Mouse (Mus musculus) heart, embryonic 13.5 days (tissue): Measurements from ENCODE around the gene Zfp773. TPM values are rescaled to one million over a fixed set of nuclear protein-coding genes. Genes with fewer than 3 reads are reported as not detected.
"Not testable (repeated sequence)": the region's sequence is repeated elsewhere in the genome, so short reads cannot be mapped to it uniquely, and the experiment has no call there.

ENCODE experiments used
- ATAC-seq: fragments of 200-750 bp; cut with Nextera tagmentation; 2 replicates; pipeline ENCODE4 v1.8.0; 2017; ENCODE audit warnings: moderate TSS enrichment; ENCODE audit not compliant: insufficient number of reproducible peaks, low FRiP score, low TSS enrichment; ENCODE audit errors: extremely low read depth
- H3K27ac ChIP-seq: fragments of 300-500 bp; sonication (generic); replicated peaks from 2 replicates; pipeline ENCODE4 v1.5.1; 2015; ENCODE audit warnings: moderate library complexity, mild to moderate bottlenecking, inconsistent platforms
- H3K27me3 ChIP-seq: fragments of 300-500 bp; sonication (generic); replicated peaks from 2 replicates; pipeline ENCODE4 v1.6.1; 2015; ENCODE audit warnings: mild to moderate bottlenecking, inconsistent platforms
- H3K36me3 ChIP-seq: fragments of 300-500 bp; sonication (generic); 2 replicates; pipeline ENCODE4 v1.6.1; 2015; ENCODE audit warnings: mild to moderate bottlenecking, inconsistent platforms
- H3K4me1 ChIP-seq: fragments of 300-500 bp; sonication (generic); 2 replicates; pipeline ENCODE4 v1.6.1; 2015; ENCODE audit warnings: inconsistent platforms
- H3K4me2 ChIP-seq: fragments of 300-500 bp; sonication (generic); 2 replicates; pipeline ENCODE4 v1.6.1; 2015; ENCODE audit warnings: inconsistent platforms, mild to moderate bottlenecking, moderate library complexity
- H3K4me3 ChIP-seq: fragments of 300-500 bp; sonication (generic); 2 replicates; pipeline ENCODE4 v1.5.1; 2015; ENCODE audit warnings: moderate library complexity, mild to moderate bottlenecking, inconsistent platforms
- H3K9ac ChIP-seq: fragments of 300-500 bp; sonication (generic); 2 replicates; pipeline ENCODE4 v1.6.1; 2015; ENCODE audit warnings: inconsistent platforms, mild to moderate bottlenecking, moderate library complexity
- H3K9me3 ChIP-seq: fragments of 300-500 bp; sonication (generic); 2 replicates; pipeline ENCODE4 v1.6.1; 2016; ENCODE audit warnings: inconsistent platforms
- WGBS: fragments of 180-500 bp; shearing (Covaris S2); methylation state at CpG from one replicate; pipeline ENCODE4 v1.1.7; 2015; ENCODE audit warnings: mixed read lengths; 5-methylcytosine and 5-hydroxymethylcytosine counted together
- polyA plus RNA-seq: library from polyadenylated mRNA; unstranded; fragments of >200 nt; fragmentation: Nextera tagmentation; extraction: Ambion mirVana; gene quantifications from 2 replicates; pipeline ENCODE4 v1.2.1, GENCODE M21; 2015

The Zfp773 gene
- 0.68 and 0.83 TPM in 2 replicates for polyA plus RNA-seq

GRCm38 (mm10) chr7:7136379-7136866, at the start of gene Zfp773:
Gene Zfp773, minus strand, starts transcription at chr7:7136755.
- 5% methylated on average over 16 of the region's 16 CpGs for WGBS
- no peaks in the 10 kb centered on the region for H3K9me3 ChIP-seq
- H3K27me3 ChIP-seq, result no peaks in the 10 kb centered on the region
- H3K27ac ChIP-seq, result no peak within 1 kb of the TSS
- no peaks in the 10 kb centered on the region for H3K4me1 ChIP-seq
- peak within 1 kb of the TSS; percentile 82 for H3K9ac ChIP-seq
- peaks cover 2% of the 10 kb centered on the region; the same call in 1 of the 2 replicates for H3K36me3 ChIP-seq
- peak; percentile 80; the same call in 1 of the 2 replicates for ATAC-seq
- H3K4me3 ChIP-seq, result peak within 1 kb of the TSS; percentile 61
- peak within 1 kb of the TSS; percentile 67 for H3K4me2 ChIP-seq

GRCm38 (mm10) chr7:7185897-7186296, 49.3 kb upstream of the Zfp773 start:
- WGBS, result 86% methylated on average over 1 of the region's 1 CpGs
- H3K4me2 ChIP-seq, result no peak overlapping the region
- ATAC-seq, result no peak

GRCm38 (mm10) chr7:7171227-7172147, 34.9 kb upstream of the Zfp773 start, which contains the start of gene Zfp418:
Gene Zfp418, plus strand, starts transcription at chr7:7171330.
- Histone ChIP-seq H3K9me3 (no peaks in the 10 kb centered on the region), H3K27ac (0 out of 2 replicates have a peak within 1 kb of the TSS, but pooled peaks have one; percentile 20), H3K36me3 (peaks cover 18% of the 10 kb centered on the region), H3K4me1 (peaks cover 8% of the 10 kb centered on the region), H3K27me3 (no peaks in the 10 kb centered on the region), H3K9ac (peak within 1 kb of the TSS; percentile 87), H3K4me3 (peak within 1 kb of the TSS; percentile 88), H3K4me2 (peak within 1 kb of the TSS; percentile 85)
- ATAC-seq, result peak; percentile 73; the same call in 1 of the 2 replicates
- WGBS, result 2% methylated on average over 26 of the region's 26 CpGs

More at GRCm38 (mm10) chr7:7185897-7186296, 49.3 kb upstream of the Zfp773 start:
- peaks cover 5% of the 10 kb centered on the region; the same call in 1 of the 2 replicates for H3K4me1 ChIP-seq
- H3K27me3 ChIP-seq, result no peaks in the 10 kb centered on the region
- H3K27ac ChIP-seq, result no peak overlapping the region
- H3K9ac ChIP-seq, result no peak overlapping the region
- H3K4me3 ChIP-seq, result no peak overlapping the region
- peaks cover 30% of the 10 kb centered on the region for H3K36me3 ChIP-seq
- H3K9me3 ChIP-seq, result no peaks in the 10 kb centered on the region

- Histone ChIP-seq H3K9ac (no peak overlapping the region), H3K4me3 (no peak overlapping the region), H3K4me2 (no peak overlapping the region), H3K9me3 (peaks cover 11% of the 10 kb centered on the region; the same call in 1 of the 2 replicates), H3K27me3 (no peaks in the 10 kb centered on the region), H3K27ac (no peak overlapping the region), H3K4me1 (no peaks in the 10 kb centered on the region), H3K36me3 (no peaks in the 10 kb centered on the region)
- ATAC-seq, result no peak
- 78% methylated on average over 15 of the region's 15 CpGs for WGBS
Observed at GRCm38 (mm10) chr7:7145991-7146608, 9.5 kb upstream of the Zfp773 start.

- Histone ChIP-seq H3K27me3 (no peaks in the 10 kb centered on the region), H3K27ac (no peak overlapping the region), H3K9ac (no peak overlapping the region), H3K4me3 (no peak overlapping the region), H3K4me1 (no peaks in the 10 kb centered on the region), H3K36me3 (no peaks in the 10 kb centered on the region), H3K4me2 (no peak overlapping the region), H3K9me3 (peaks cover 11% of the 10 kb centered on the region; the same call in 1 of the 2 replicates)
- 93% methylated on average over 1 of the region's 1 CpGs for WGBS
- no peak for ATAC-seq
Observed at GRCm38 (mm10) chr7:7144215-7144614, 7.7 kb upstream of the Zfp773 start.

- Histone ChIP-seq H3K4me1 (no peaks in the 10 kb centered on the region), H3K36me3 (peaks cover 2% of the 10 kb centered on the region; the same call in 1 of the 2 replicates), H3K27ac (no peak overlapping the region), H3K27me3 (no peaks in the 10 kb centered on the region), H3K4me3 (no peak overlapping the region), H3K4me2 (no peak overlapping the region), H3K9ac (no peak overlapping the region), H3K9me3 (0 out of 2 replicates have a peak, but pooled peaks cover under 1% of the 10 kb centered on the region)
- 66% methylated on average over 8 of the region's 8 CpGs for WGBS
- no peak for ATAC-seq
Observed at GRCm38 (mm10) chr7:7132751-7133150, 3.8 kb downstream of the Zfp773 start.

GRCm38 (mm10) chr7:7130491-7131124, 5.9 kb downstream of the Zfp773 start:
- H3K9me3 ChIP-seq, H3K4me3 ChIP-seq, H3K36me3 ChIP-seq, ATAC-seq, H3K27me3 ChIP-seq, H3K4me1 ChIP-seq, H3K9ac ChIP-seq, H3K4me2 ChIP-seq, H3K27ac ChIP-seq: not testable (repeated sequence)
- 86% methylated on average over 15 of the region's 15 CpGs for WGBS

- no peak for ATAC-seq
- 48% methylated on average over 6 of the region's 6 CpGs for WGBS
- peaks cover 11% of the 10 kb centered on the region for H3K4me1 ChIP-seq
Observed at GRCm38 (mm10) chr7:7121602-7121980, 15.0 kb downstream of the Zfp773 start.

GRCm38 (mm10) chr7:7120921-7121601, 15.5 kb downstream of the Zfp773 start, which contains the start of gene Zfp954:
Gene Zfp954, minus strand, starts transcription at chr7:7121488.
- peaks cover 11% of the 10 kb centered on the region for H3K4me1 ChIP-seq
- peak within 1 kb of the TSS; percentile 83 for H3K9ac ChIP-seq
- H3K27ac ChIP-seq, result peak within 1 kb of the TSS; percentile 67; the same call in 1 of the 2 replicates
- H3K4me2 ChIP-seq, result peak within 1 kb of the TSS; percentile 70
- no peaks in the 10 kb centered on the region for H3K9me3 ChIP-seq
- peak within 1 kb of the TSS; percentile 73 for H3K4me3 ChIP-seq
- peaks cover 37% of the 10 kb centered on the region for H3K36me3 ChIP-seq
- ATAC-seq, result peak; percentile 78; the same call in 1 of the 2 replicates
- no peaks in the 10 kb centered on the region for H3K27me3 ChIP-seq
- under 1% methylated on average over 30 of the region's 30 CpGs for WGBS

More at GRCm38 (mm10) chr7:7121602-7121980, 15.0 kb downstream of the Zfp773 start:
- H3K27ac ChIP-seq, result no peak overlapping the region
- peak overlapping the region; percentile 70 for H3K4me2 ChIP-seq
- H3K4me3 ChIP-seq, result peak overlapping the region; percentile 73
- H3K27me3 ChIP-seq, result no peaks in the 10 kb centered on the region
- H3K9me3 ChIP-seq, result no peaks in the 10 kb centered on the region
- peak overlapping the region; percentile 65 for H3K9ac ChIP-seq
- peaks cover 32% of the 10 kb centered on the region for H3K36me3 ChIP-seq

GRCm38 (mm10) chr7:7118441-7118840, 18.1 kb downstream of the Zfp773 start:
- no peaks in the 10 kb centered on the region for H3K27me3 ChIP-seq
- H3K9ac ChIP-seq, result no peak overlapping the region
- H3K4me2 ChIP-seq, result no peak overlapping the region
- peaks cover 62% of the 10 kb centered on the region for H3K36me3 ChIP-seq
- H3K4me1 ChIP-seq, result peaks cover 11% of the 10 kb centered on the region
- no peak overlapping the region for H3K27ac ChIP-seq
- H3K9me3 ChIP-seq, result no peaks in the 10 kb centered on the region
- no peak overlapping the region for H3K4me3 ChIP-seq
- no peak for ATAC-seq
- WGBS, result 84% methylated on average over 2 of the region's 2 CpGs
